Mouse (Mus musculus) stomach, embryonic 16.5 days (tissue): Measurements from ENCODE around the gene Hsd3b4. TPM values are rescaled to one million over a fixed set of nuclear protein-coding genes. Genes with fewer than 3 reads are reported as not detected.

Source experiments
- polyA plus RNA-seq: library from polyadenylated mRNA; unstranded; fragments of >200 nt; fragmentation: Nextera tagmentation; extraction: Ambion mirVana; gene quantifications from 2 replicates; pipeline ENCODE4 v1.2.1, GENCODE M21; 2015

The Hsd3b4 gene
- polyA plus RNA-seq, 1 experiment from 2014 or later, result not detected

Other genes starting within 250 kb of the Hsd3b4 start
- gene Hmgcs2, start 230.1 kb downstream of the Hsd3b4 start, polyA plus RNA-seq, result 91.5 and 93.3 TPM in 2 replicates
- gene Phgdh, start 170.5 kb downstream of the Hsd3b4 start, polyA plus RNA-seq, result 222 and 234 TPM in 2 replicates
- gene Zfp697, start 128.1 kb downstream of the Hsd3b4 start, polyA plus RNA-seq, result 4.7 and 5.4 TPM in 2 replicates
- 0.08 TPM in 1 of 2 replicates, not detected in the other for gene Gm4450, start 53.4 kb downstream of the Hsd3b4 start, polyA plus RNA-seq
- not detected in 2 replicates for gene Gm10681, start 78.3 kb upstream of the Hsd3b4 start, polyA plus RNA-seq
- not detected in 2 replicates for gene Hsd3b5, start 119.7 kb upstream of the Hsd3b4 start, polyA plus RNA-seq
- 0.15 TPM in 1 of 2 replicates, not detected in the other for gene Hsd3b2, start 214.0 kb upstream of the Hsd3b4 start, polyA plus RNA-seq